Mouse (Mus musculus) urinary bladder, postnatal 4 days (tissue): ENCODE results near the gene Cass4.

Source experiments
- DNase-seq, 2 experiments: peaks; one replicate each; pipeline ENCODE4 v3.0.0; 2021 to 2022; ENCODE audit warnings: low spot score in 2 of 2

Cass4 gene

DNA sequence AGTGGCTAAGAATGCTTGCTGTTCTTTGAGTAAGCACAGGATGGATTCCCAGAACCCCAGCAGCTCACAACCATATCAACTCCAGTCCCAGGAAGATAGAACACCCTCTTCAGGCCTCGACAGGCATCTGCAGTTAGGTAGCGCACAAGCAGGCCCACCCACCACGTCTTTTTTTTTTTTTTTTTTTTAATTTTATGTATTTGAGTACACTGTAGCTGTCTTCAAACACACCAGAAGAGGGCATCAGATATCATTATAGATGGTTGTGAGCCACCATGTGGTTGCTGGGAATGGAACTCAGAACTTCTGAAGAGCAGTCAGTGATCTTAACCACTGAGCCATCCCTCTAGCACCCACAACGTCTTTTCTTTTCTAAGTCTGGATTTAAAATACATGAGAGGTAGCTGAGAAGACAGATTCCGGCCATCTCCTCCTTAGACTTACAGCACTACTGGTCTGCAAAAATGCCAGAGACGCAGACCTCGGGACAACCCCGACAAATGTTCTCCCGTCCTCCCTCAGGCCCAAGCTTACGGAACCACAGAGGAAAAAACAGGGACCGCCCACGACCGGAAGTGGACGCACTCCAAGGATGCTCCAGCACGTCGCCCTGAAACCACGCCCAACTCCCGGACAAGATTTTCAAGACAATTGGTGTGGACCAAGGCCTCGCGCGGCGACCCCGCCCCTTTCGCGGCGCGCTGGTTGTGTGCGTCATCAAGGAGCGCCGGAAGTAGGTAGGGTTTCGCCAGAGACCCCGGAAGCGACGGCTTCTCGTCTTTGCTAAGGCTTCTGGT is 46.4 kb downstream of the Cass4 start, which contains the start of gene Rtf2:
Gene Rtf2, plus strand, starts transcription at position 714 of the 797 bp plus-strand sequence.
- peak; percentile 98 to 99 for DNase-seq

DNA sequence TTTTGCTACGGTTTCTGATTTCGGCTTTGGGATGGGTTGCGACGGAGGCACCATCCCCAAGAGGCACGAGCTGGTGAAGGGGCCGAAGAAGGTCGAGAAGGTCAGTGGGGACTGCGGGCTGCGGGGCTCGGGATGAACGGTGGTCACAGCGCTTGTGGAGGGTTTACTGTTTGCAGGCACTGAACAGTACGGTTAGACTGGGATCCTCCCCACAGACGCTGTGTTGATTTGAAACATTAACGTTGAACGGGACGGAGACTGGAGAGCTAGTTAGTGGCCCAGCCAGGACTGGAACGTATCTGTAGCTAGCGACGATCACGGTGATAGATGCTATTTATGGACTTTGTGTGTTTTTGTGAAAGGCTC is 47.0 kb downstream of the Cass4 start:
- DNase-seq = no peak

DNA sequence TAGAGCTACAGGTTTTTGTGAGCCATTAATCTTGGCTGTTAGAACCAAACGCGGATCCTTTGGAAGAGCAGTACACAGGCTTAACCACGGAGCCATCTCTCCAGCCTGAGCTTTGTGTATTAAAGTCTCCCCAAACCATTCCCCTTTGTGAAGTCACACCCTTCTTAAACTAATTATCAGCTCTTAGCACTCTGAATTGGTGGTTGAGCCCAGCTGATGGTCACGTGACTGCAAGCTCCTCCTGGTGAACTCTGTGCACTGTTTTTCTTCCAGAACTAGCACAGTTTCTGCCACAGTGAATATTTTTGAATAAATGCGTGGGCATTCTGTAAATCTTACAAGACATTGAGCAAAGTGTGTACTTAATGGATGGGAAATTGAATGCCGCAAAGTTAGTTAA is 47.6 kb downstream of the Cass4 start:
- no peak for DNase-seq

DNA sequence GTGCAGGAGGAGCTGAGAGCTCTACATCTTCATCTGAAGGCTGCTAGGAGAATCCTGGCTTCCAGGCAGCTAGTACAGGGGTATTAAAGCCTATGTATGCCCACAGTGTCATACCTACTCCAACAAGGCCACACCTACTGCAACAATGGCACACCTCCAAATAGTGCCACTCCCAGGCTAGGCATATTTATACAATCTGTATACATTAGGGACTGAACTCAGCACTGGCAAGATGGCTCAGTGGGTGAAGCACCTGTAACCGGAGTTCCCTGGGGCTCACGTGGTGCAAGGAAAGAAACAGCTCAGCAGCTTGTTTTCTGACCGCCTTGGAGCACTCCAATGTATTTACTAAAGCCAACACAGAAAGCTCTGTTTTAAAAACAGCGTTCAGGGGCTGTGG is 52.0 kb downstream of the Cass4 start:
- DNase-seq = no peak

DNA sequence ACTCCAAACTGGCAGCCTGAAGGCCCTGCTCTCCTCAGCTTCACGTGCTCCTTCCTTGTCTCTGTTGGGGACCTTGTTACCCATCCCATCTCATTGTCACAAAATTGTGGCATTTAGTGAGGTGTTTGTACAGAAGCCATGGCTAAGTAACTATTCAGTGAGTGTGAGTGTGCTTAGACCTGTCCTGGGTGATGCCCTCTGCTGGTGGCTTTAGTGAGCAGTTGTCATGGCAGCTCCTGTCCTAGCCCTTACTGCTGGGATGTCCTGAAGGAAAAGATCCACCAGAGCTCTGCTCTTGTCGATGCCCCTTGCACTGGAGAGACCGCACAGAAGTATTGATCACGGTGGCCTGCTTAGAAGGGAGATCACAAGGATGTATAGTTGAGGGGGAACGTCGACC is 53.7 kb downstream of the Cass4 start:
- no peak for DNase-seq

DNA sequence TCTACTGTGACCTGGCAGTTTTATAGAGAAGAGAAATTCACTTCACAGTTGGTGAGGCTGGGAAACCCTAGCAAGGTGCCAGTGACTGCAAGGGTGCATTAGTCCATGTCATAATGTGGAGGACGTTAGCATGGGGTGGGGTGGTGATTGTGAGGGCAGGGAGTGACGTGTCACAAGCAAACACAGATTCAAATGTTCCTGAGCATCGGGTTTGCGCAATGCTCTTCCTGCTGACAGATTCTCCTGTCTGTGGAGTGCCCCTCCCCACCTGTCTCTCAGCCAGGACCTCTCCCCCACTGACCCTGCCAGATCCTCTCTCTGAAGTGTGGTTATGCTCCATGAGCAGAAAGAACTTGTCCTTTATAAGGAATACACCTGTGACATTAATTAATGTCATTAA is 54.7 kb downstream of the Cass4 start:
- no peak for DNase-seq

DNA sequence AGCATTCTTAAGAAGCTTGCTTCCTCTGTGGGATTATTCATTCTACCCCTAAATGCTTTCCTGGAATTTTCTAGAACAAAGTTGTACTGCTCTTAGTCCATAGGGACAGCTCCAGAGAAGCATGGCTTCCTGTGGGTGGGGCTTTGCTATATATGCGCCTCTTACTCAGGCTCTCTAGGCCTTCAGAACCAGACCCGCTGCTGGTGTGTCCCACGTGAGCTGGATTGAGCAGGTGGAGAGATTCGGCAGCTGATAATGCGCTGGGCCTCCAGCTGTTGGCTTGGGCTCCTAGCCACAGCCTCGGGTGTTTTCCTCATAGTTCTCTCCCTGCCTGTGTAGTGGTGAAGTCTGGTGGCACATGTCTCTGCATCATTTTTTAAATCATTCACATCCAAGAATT is 57.0 kb downstream of the Cass4 start:
- no peak for DNase-seq

DNA sequence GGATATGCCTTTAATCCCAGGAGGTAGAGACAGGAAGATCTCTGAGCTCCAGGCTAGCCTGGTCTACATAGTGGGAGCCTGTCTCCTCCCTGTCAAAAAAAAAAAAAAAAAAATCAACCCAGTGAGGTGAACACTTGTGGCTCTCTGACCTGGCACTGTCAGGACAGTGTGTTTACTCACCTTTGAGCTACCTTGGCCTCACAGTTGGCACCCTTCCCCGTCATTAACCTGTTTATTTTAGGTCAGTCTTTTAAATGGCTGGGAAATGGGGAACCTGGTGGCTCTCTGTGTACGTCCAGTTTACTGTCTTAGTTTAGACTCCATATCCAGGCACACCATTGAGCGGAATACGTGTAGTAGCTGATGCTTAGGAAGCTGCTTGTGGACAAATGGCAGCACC is 58.4 kb downstream of the Cass4 start:
- DNase-seq = no peak

DNA sequence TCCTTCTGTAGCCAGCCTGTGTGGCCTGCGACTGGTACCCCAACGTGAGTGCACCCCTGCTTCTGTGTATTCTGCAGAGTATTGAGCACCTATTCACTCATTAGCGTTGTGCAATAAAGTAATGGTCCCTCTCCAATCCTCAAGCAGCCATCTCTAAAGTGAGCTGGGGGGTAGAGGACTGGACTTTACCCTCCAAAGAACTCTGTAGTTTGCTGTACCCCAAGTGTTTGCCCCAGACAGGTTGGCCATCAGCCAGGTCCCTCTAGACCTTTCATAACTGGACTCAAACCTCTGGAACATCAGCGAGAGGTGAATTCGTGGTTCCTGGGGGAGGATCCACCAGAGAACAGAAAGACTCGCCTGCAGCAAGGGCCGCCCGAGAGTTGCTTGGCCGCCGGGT is 58.9 kb downstream of the Cass4 start:
- no peak for DNase-seq

DNA sequence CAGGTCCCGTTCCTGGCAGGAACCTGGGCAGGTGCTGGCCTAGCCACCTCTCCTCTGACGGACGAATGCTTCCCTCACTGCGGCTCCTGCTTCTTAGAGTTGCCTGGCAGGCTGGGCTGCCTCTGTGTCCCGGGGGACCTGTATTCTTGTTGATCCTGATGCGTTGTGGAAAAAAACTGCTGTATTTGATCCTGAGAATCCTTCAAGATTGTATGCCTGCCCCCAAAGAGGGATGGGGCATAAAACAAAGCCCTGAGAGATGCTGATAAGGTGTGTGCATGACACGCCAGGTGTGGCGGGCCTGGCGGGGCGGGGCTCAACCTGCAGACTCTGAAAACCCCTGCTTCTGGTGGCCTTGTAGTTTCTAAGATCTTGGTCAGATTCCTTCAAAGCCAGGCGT is 64.9 kb downstream of the Cass4 start, which contains the start of gene Gcnt7:
Gene Gcnt7, minus strand, starts transcription at position 101 of the 400 bp plus-strand sequence.
- DNase-seq = no peak

DNA sequence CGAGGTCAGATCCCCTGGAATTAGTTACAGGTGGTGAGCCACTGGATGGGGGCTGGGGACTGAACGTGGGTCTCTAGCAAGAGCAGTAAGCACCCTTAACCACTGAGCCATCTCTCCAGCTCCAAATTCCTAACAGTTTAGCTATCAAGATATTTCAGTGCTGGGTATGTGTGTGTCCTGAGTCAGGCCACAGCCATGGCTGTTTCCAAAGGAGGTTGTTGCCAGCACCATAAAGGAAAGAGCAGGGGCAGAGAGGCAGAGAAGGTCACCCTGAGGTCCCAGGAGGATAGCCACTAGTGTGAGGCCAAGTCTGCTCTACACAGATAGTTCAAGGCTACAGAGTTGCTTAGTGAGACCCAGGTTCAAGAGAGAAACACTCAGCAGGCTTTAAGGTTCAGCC is 67.1 kb downstream of the Cass4 start:
- no peak for DNase-seq

DNA sequence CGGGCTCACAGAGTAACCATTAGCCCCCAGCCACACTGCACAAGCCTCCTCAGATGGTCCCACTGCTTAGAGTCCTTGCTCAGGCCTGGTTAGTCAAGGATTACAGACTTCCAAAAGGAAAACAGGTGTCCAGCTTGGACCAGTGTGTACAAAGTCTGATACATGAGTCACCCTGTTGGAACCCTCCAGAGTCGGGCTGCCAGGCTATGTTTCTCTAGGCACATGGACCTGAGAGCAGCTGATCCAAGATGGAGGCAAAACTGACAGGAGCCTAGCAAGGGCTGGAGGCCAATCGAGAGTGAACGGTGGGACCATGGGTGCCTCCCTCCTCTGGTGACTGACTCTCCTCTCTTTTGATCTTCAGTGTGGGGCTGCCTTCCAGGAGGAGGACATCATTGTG is 69.2 kb downstream of the Cass4 start:
- DNase-seq = no peak

DNA sequence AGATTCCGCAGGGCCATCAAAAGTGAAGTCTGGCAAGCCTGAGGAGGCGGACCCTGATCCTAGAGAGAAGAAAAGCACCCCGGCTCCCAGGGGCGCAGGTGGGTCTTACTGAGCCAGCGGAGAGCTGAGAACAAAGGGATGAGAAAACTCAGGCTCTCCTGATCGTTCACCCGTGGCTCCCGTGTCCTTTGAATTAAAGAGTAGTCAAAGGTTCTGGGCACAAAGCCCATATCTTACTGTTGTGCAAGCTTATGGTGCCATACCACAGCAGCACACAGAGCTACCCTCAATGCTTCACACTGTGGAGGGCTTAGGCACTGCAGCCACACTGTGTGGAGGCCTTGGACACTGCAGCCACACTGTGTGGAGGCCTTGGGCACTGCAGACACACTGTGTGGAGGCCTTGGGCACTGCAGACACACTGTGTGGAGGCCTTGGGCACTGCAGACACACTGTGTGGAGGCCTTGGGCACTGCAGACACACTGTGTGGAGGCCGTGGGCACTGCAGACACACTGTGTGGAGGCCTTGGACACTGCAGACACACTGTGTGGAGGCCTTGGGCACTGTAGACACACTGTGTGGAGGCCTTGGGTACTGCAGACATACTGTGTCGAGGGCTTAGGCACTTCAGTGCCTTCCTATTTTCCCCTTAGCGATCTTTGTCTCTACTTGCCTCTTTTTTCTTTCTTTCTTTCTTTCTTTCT is 73.0 kb downstream of the Cass4 start:
- no peak for DNase-seq

DNA sequence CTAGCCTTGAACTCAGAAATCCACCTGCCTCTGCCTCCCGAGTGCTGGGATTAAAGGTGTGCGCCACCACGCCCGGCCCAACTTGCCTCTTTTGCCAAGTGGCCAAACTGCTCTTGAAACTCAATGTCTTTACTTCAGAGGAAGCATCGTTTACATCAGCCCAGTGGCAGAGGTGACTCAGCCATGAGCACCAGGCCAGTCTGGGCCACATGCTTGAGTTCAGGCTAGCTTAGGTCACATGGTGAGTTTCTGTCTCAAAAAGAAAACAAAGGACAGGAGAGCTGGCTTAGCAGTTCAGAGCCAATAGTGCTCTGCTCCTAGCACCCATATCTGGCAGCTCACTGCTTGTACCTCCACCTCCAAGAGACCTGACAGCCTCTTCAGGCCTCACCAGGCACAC is 73.6 kb downstream of the Cass4 start:
- DNase-seq = no peak

DNA sequence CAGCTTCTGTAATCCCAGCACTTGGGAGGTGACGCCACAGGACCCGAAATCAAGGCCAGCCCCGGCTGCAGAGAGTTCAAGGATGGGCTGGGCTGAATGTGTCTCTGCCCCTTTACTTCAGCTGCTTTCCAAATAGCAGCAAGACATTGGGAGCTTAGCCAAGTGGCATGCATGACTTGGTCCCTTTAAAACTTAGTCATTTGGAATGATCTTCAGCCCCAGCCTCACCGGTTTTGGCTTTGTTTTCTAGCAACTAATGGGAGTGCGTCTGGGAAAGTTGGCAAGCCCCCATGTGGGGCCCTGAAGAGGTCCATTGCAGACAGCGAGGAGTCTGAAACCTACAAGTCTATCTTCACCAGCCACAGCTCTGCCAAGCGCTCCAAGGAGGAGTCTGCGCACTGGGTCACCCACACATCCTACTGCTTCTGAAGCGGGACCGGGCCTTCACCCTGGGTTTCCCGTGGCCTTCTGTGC is 74.8 kb downstream of the Cass4 start:
- DNase-seq = peak; percentile 65 to 68

DNA sequence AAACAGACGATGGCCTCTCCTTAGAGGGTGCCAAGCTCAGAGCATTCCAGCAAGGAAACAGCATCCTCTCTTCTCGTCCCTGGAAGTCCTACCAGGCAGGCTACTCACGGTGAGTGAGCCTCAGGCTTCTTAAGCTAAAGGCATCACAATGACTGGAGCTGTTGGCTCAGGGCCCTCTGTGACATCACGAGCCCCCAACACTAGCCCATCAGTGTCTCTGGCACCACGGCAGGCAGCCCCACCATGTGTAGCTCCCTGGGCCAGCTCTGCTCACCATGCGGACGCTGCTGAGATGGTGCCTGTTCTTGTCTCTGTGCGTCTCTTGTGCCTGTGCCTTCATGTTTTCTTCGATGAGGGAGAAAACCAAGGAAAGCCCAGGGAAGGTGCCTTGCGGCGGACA is 78.7 kb downstream of the Cass4 start, which contains the start of gene Fam209:
Gene Fam209, plus strand, starts transcription at position 203 of the 400 bp plus-strand sequence.
- no peak for DNase-seq

DNA sequence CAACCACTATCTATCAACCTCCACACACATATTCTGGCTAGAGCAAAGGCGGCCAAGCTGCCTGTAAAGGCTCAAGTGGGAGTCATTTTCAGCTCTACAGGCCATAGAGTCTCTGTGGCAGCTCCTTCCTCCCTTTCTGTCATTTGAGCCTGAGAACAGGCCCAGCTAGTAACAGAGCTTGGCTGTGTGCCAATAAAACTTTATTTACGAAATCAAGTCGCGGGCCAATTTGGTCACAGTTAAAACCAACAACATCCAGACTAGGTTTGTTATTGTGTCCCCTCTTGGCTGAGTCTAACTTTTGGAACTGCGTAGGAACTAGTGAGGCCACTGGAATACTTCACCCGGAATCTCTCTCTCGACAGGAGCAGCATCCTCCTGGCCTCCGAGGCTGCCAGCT is 80.0 kb downstream of the Cass4 start:
- DNase-seq = no peak

DNA sequence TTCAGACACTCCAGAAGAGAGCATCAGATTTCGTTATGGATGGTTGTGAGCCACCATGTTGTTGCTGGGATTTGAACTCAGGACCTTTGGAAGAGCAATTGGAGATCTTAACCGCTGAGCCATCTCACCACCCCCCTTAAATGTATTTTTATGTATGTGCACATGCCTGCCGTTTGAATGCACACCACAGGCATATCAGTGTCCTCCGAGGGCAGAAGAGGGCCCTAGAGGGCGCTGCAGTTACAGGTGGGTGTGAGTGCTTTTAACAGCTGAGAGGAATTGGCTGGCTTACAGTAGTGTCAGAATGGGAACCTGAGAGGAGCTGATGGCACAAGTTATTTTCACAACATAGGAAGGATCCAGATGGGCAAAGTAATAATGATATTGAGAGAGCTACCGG is 81.4 kb downstream of the Cass4 start:
- no peak for DNase-seq

DNA sequence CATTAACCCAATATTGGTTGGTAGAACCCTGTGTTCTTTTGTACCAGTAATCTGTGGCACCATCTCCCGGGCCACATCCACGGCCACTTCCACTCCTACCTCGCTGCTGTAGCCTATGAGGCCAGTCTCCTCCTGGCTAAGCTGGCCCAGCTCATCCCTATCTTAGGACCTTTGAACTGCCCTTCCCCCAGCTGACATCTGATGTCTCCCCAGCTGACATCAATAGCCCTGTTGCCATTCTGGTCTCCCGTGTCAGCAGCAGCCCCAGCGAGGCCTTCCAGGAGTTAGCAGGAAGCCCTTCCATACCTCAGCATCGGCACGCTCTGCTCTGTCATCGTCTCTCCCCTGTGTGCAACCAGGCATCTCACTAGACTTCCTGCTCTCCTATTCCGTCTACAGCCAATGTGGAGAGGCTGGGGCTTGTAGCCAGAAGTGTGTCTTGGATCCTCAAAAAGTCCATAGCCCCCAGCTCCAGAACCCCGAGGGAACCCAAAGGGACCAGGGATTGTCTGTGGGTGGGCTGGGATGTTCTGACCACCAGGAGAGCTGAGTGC is 83.2 kb downstream of the Cass4 start:
- no peak for DNase-seq

DNA sequence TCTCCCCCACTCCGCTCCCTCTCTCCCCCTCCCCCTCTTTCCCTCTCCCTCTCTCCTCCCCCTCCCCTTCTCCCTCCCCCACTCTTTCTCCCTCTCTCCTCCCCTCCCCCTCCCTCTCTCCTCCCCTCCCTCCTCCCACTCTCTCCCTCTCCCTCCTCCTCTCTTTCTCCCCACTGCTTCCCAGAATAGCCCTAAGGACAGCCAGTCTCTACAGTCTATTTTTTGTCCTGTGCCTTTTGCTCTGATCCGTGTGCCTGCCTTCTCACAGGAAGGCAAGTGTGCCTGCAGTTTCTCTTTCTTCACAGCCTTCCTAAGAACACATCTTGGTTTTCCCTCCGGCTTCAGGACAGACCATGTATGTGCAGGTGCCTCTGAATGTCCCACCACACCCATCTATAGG is 83.8 kb downstream of the Cass4 start:
- no peak for DNase-seq

DNA sequence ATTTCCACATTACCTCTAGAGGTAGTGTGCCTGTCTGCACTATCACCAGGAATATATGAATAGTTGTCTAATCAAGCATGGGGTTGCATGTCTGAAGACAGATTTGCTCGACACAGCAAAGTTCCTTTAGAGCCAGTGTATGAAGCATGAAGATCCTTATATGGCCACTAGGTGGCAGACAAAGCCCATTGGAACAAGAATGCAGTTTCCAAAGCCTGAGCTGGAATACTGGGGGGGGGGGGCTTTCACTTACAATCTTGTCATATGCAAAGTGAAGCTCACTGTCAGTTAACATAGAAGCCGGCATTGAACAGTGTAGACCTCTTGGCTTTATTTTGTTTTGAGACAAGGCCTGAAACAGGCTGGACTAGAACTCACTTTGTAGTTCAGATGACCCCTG is 84.3 kb downstream of the Cass4 start:
- no peak for DNase-seq

DNA sequence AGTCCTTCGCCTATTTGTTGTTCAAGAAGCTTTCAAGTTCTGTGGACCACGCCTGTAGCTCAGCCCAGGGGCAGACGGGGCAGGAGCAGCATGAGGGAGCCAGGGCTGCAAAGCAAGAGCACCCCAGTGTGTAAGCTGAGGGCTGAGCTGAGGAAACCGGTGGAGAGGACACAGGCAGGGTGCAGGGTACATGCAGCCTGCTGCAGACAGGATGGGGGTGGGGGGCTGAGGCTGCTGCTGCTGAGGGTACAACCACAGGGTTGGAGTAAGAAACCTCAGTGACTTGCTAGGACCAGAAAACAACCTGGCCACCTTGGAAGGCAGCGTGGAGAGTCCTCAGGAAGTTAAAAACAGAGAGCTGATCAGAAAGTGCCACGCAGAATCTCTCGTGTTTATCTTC is 86.7 kb downstream of the Cass4 start:
- DNase-seq = no peak
